Mouse (Mus musculus) bone marrow macrophage, adult 2 months (primary cell): Measurements from ENCODE around the gene Sept11.

Experiments used
- CTCF ChIP-seq: IDR thresholded peaks from 2 replicates; pipeline ENCODE4 v1.5.1; 2012; ENCODE audit warnings: low read depth, mild to moderate bottlenecking, low read length, moderate library complexity
- POLR2A ChIP-seq: IDR thresholded peaks from 2 replicates; pipeline ENCODE4 v1.6.1; 2012; ENCODE audit warnings: mild to moderate bottlenecking, low read depth, low read length, borderline replicate concordance

DNA sequence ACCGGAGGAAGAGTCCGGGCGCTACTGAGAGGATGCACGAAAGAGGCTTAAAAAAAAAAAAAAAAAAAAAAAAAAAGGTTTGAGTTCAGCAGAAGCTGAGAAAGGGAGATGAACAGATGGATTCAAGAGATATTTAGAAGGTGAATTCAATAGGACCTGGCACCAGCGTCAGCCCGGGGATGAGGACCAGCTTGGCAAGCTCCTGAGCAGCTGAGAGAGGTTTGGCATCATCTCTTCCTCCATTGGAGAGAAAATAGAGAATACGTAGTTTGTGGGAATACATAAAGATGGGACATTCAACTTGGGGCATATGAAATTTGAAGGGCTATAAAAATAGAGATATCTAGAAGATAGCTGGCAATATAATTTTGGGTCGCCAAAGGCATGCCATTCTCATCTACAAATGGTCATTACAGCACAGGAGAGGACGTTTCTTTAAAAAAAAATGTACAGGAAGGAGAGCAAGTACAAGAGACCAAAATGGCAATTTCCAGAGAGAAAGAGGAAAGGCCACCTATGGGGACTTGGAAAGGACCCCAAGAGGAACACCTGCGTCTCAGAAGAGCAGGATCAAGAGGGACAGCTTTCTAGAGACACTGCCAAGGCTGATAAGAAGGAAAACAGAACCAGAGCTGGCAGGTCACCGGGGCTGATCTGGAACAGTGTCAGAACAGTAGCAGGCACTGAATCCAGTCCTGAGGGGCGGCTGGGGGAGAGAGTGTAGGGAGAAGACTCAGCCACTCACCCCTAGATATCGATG, 44.6 kb upstream of the Sept11 start:
- TF ChIP-seq CTCF: no peak
- TF ChIP-seq POLR2A: no peak
